Mouse (Mus musculus) kidney, adult 9 months (tissue): ENCODE results near the gene Pbx4.

Experiments
- DNase-seq: peaks from one replicate; pipeline ENCODE4 v3.0.0; 2022

Gene Pbx4

GRCm38 (mm10) chr8:69832298-69832853 lies at the start of gene Pbx4:
TSS of gene Pbx4 (plus strand) at chr8:69832491.
- peak; percentile 79 for DNase-seq

- DNase-seq = no peak
Measured at GRCm38 (mm10) chr8:69789105-69789504, 43.2 kb upstream of the Pbx4 start.

DNA sequence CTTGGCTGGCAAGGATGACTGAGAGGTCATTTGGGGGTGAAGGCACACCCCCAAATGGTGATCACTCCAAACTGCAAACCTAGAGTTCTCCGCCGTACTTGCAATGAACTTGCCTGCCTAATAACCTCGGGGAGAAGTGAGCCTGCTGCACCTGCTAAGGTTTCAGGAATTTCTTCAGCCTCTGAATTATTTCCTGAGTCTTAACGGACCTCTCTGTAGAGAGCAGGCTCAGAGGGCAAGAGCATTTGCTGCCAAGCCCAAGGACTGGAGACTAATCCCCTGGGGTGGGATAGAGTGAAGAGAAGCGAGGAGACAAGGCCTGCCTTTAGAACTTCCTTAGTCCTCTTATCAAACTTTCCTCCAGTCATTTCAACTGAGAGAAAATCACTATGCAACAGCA lies 42.6 kb upstream of the Pbx4 start:
- DNase-seq = no peak

- DNase-seq = peak; percentile 25
Measured at GRCm38 (mm10) chr8:69790364-69790763, 41.9 kb upstream of the Pbx4 start.

GRCm38 (mm10) chr8:69790773-69791367 lies 41.4 kb upstream of the Pbx4 start, which contains the start of the genes Atp13a1 and Zfp866:
TSS of gene Atp13a1 (plus strand) at chr8:69791163.
TSS of gene Zfp866 (minus strand) at chr8:69791178.
- peak; percentile 94 for DNase-seq

GRCm38 (mm10) chr8:69791415-69792068 lies 40.7 kb upstream of the Pbx4 start:
- DNase-seq = peak; percentile 43

DNA sequence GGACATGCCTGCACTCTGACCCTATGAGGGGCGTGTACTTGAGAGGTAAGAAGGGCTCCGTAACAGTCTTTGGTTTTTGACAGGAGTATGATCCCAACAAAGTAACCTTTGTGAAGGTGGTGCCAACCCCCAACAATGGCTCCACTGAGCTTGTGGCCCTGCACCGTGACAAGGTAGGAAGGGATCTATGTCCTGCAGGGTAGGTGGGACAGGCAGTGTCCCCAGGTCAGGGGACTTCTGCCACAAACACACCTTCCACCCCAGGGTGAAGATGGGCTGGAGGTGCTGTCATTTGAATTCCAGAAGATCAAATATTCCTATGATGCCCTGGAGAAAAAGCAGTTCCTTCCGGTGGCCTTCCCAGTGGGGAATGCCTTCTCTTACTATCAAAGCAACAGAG lies 38.6 kb upstream of the Pbx4 start:
- no peak for DNase-seq

- DNase-seq = no peak
Measured at GRCm38 (mm10) chr8:69794096-69794495, 38.2 kb upstream of the Pbx4 start.

DNA sequence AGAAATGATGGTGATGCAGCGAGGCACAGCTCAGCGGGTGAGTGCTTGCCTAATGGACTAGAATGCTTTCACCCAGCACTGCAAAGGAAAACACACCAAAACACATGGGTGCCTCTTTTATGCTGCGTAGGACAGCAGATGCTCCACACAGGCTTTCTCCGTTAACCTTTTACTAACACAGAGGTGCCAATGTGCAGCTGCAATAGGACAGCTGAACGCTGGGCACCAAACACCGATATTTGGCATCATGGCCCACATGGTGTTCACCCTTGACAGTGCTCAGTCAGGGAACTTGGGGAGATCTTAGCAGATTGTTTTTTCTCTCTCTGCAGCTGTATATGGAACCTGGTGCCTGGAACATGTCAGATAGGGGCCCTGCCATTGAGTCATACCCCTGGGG lies 37.4 kb upstream of the Pbx4 start:
- no peak for DNase-seq

DNA sequence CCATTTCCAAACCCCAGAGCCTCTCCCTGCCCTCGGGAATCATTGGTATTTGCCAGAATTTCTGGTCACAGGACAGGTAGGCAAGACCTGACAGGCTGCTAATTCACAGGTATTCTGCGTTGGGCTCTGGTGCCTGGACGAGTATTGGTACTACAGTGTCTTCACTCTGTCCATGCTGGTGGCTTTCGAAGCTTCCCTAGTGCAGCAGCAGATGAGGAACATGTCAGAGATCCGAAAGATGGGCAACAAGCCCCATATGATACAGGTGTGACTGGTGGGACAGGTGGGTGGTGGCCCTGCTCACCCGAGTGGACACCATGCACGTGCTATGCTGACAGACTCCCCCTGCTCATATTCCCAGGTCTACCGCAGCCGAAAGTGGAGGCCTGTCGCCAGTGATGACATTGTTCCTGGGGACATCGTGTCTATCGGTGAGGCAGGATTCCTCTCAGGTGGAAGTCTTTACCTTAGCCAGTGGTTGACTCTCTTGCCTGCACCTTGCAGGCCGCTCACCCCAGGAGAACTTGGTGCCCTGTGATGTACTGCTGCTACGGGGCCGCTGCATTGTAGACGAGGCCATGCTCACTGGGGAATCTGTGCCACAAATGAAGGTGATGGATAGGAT lies 35.5 kb upstream of the Pbx4 start:
- no peak for DNase-seq

GRCm38 (mm10) chr8:69797661-69798060 lies 34.6 kb upstream of the Pbx4 start:
- no peak for DNase-seq

- no peak for DNase-seq
Measured at GRCm38 (mm10) chr8:69799261-69799660, 33.0 kb upstream of the Pbx4 start.

GRCm38 (mm10) chr8:69799946-69800345 lies 32.3 kb upstream of the Pbx4 start:
- no peak for DNase-seq

GRCm38 (mm10) chr8:69801796-69802195 lies 30.5 kb upstream of the Pbx4 start:
- no peak for DNase-seq

DNA sequence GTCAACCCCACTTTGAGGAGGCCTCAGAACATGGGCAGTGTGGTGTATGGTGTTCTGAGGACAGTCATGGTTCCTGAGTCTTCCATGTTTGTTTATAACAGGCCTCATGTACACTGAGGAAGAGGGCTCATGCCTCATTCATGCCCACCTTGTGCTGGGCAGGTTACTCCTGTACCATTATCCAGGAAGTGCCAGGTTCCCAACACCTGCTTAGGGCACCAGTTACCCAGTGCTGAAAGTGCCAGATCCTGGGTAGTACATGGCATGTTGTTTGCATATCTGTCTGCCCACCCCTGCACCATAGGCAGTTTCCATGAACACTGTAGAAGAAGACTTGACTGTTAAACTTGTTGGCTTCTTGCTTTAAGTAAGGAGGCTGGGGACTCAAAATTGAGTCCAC lies 30.1 kb upstream of the Pbx4 start:
- DNase-seq = no peak

GRCm38 (mm10) chr8:69803366-69803765 lies 28.9 kb upstream of the Pbx4 start:
- DNase-seq = no peak

DNA sequence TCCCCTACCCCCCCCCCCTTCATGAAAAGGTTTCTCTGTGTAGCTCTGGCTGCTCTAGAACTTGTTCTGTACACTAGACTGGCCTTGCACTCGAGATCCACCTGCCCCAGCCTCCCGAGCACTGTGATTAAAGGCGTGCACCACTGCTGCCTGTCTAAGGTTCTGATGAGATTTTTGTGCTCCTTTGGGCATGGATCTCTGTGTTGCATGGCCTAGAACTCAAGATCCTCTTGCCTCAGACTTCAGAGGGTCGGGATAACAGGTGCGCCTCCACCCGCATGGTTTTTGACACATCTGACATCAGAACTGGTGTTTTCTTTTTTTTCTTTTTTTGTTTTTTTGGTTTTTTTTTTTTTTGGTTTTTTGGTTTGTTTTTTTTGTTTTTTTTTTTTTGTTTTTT lies 27.8 kb upstream of the Pbx4 start:
- no peak for DNase-seq

DNA sequence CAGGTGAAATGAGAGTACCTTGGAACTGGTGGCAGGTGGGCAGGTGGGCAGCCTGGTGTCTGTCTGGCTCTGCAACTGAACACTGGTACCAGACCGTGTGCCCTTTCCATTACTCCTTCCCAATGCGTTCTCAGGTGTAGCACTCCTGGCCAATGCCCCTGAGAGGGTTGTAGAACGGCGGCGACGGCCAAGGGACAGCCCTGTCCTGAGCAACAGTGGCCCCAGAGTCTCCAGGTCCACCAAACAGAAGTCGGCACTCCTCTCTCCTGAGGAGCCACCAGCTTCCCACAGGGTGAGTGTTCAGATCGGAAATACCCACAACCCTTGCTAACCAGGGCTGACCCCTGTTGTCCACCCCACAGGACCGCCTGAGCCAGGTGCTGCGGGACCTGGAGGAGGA lies 27.2 kb upstream of the Pbx4 start:
- DNase-seq = no peak

- DNase-seq = no peak
Measured at GRCm38 (mm10) chr8:69805491-69805890, 26.8 kb upstream of the Pbx4 start.

GRCm38 (mm10) chr8:69807236-69807635 lies 25.1 kb upstream of the Pbx4 start:
- no peak for DNase-seq

GRCm38 (mm10) chr8:69808094-69808863 lies 24.0 kb upstream of the Pbx4 start, which contains the start of gene Gmip:
TSS of gene Gmip (plus strand) at chr8:69808679.
- DNase-seq = peak; percentile 85

- no peak for DNase-seq
Measured at GRCm38 (mm10) chr8:69808864-69809403, 23.4 kb upstream of the Pbx4 start.

DNA sequence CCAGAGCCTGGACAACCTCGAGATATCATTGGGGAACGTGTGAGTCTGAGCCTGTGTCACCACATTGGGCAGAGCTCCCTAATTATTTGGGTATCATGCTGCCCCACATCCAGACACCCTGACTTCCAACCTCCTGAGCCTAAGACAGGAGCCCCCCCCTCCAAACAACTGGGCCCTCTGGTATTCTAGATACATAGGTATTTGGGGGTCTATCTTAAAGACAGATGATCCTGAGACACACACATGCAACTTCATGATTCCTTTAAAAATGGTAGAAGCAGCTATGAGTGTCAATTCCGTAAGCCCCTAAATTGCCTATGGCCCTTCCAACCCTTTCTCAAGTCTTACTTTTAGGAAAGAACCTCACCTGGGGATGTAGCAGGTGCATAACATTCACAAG lies 22.5 kb upstream of the Pbx4 start:
- no peak for DNase-seq
